Mouse (Mus musculus) neutrophil, adult 5-6 weeks (primary cell): ENCODE measurements around the gene Bri3bp. TPM values are rescaled to one million over a fixed set of nuclear protein-coding genes. Genes with fewer than 3 reads are reported as not detected.

Experiments used
- ATAC-seq: fragments of 151-379, 151-347 bp; 2 replicates; pipeline ENCODE4 v1.8.0; 2017; ENCODE audit warnings: mild to moderate bottlenecking, moderate TSS enrichment; ENCODE audit not compliant: insufficient number of reproducible peaks, poor library complexity, low FRiP score, severe bottlenecking; ENCODE audit errors: extremely low read depth
- total RNA-seq: library from RNA; stranded (forward); fragments of 200-1000 nt; gene quantifications from 2 replicates; pipeline ENCODE4 v1.2.3, GENCODE M21; 2017

Bri3bp gene
- total RNA-seq, 1 experiment from 2014 or later = 10.1 TPM

GRCm38 (mm10) chr5:125502186-125502585 is 60.8 kb downstream of the Bri3bp start:
- no peak for ATAC-seq

DNA sequence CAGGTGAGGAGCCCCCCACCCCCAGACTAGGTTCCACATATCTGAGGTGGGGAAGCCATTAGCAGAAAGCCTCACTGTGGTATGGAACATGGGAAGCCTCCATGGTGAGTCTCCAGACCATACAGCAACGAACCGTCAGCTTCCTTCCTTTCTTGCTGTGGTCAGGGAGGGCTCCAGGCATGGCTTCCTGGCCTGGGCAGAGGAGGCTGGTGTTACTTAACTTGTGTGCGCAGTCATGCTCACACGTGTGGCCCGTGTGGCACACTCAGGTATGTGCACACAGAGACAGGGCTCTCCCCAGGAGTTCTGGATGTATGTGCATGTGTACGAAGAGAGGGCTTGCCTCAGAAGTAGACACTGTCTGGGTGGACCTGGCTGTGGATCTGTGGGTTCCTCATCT is 62.3 kb downstream of the Bri3bp start:
- ATAC-seq = peak; percentile 39; the same call in 1 of the 2 replicates

DNA sequence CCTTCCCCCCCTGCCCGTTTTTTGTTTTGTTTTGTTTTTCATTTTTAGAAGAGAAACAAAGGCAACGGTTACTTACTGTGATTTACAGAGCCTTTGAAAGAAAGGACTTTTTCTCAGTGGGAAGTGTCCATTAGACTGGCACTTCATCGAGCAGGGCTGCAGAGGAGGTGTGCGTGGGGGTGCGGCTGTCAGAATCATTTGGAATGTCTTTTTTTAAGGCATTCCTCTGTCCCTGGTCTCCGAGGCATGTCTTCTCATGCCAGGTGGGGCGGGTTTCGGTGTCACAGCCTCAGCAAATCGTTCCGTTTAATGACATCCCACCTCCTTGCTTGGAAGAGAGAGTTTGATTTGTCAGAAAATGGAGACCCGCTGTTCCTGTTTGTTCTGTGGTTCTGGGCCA is 63.3 kb downstream of the Bri3bp start:
- no peak for ATAC-seq

DNA sequence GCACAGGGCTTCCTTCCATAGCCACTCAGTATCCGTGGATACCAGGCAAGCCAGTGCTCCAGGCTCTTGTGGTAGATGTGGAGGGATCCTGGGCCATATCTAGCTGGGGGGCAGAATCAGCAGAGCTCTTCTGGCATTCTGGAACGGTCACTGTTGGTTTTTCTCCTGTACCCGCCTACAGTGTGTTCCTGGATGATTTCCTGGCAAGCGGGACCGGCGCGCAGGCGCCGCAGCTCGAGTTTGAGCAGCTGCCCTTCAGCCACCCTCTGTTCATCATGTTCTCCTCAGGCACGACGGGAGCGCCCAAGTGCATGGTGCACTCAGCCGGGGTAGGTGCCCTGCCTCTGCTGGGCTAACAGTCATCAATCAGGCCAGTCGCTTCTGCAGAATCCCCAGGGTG is 64.6 kb downstream of the Bri3bp start:
- ATAC-seq = no peak

DNA sequence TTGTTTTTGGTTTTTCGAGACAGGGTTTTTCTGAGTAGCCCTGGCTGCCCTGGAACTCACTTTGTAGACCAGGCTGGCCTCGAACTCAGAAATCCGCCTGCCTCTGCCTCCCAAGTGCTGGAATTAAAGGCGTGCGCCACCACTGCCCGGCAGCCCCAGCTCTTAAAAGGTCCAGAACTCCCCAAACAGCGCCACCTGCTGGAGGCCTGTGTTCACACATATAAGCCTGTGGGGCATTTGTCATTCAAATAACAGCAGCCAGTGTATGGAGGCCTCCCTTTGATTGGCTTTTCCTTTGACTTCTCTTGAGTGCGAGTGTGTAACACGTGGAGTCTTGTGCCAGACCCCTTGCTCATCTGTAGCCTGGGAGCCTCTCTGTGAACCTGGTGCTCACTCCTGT is 66.2 kb downstream of the Bri3bp start:
- no peak for ATAC-seq

- no peak for ATAC-seq
Measured at GRCm38 (mm10) chr5:125508006-125508405, 66.6 kb downstream of the Bri3bp start.

- peak; percentile 70 for ATAC-seq
Measured at GRCm38 (mm10) chr5:125509541-125509940, 68.2 kb downstream of the Bri3bp start.

Other genes starting within 250 kb of the Bri3bp start
- 9.9 and 11.4 TPM in 2 replicates for gene Scarb1, start 100.5 kb upstream of the Bri3bp start, total RNA-seq
- gene Gm10382, start 52.2 kb upstream of the Bri3bp start, total RNA-seq = 1.2 and 1.4 TPM in 2 replicates
- gene Ubc, start 51.4 kb upstream of the Bri3bp start, total RNA-seq = 672 and 724 TPM in 2 replicates
- 36.2 and 47.8 TPM in 2 replicates for gene Dhx37, start 7.4 kb upstream of the Bri3bp start, total RNA-seq
- gene Aacs, start 34.2 kb downstream of the Bri3bp start, total RNA-seq = 31.8 and 56.4 TPM in 2 replicates
- gene Tmem132b, start 90.2 kb downstream of the Bri3bp start, total RNA-seq = 0.93 and 1.5 TPM in 2 replicates